Mouse (Mus musculus) gastrocnemius, postnatal 36 days (tissue): ENCODE measurements around the gene Dcaf1. TPM values are rescaled to one million over a fixed set of nuclear protein-coding genes. Genes with fewer than 3 reads are reported as not detected.

Experiments used
- DNase-seq, 2 experiments: peaks; one replicate each; pipeline ENCODE4 v3.0.0; 2022
- intact Hi-C: fragments of 180-260 bp; cut with DNase I; formaldehyde crosslinking; loops from one replicate; pipeline ENCODE4 v1.15.1; 2025
- long read RNA-seq, 2 experiments: library from polyadenylated mRNA; stranded (forward); transcript quantifications; one replicate each; pipeline ENCODE4 v2.0.0; 2021
- total RNA-seq, 2 experiments: library from RNA; stranded (reverse); gene quantifications; 2 replicates each; pipeline ENCODE4 v1.2.3; 2021

Gene Dcaf1
- total RNA-seq = 10 to 100 TPM; 12.2 to 12.7 TPM
- long read RNA-seq, experiment 1, partial matches to known transcripts = 1 of 2 reads
- long read RNA-seq, experiment 1, other reads (novel, unspliced or antisense) = 1 of 2 reads
- long read RNA-seq, experiment 2, partial matches to known transcripts = 4 of 7 reads
- long read RNA-seq, experiment 2, other reads (novel, unspliced or antisense) = 3 of 7 reads

DNA sequence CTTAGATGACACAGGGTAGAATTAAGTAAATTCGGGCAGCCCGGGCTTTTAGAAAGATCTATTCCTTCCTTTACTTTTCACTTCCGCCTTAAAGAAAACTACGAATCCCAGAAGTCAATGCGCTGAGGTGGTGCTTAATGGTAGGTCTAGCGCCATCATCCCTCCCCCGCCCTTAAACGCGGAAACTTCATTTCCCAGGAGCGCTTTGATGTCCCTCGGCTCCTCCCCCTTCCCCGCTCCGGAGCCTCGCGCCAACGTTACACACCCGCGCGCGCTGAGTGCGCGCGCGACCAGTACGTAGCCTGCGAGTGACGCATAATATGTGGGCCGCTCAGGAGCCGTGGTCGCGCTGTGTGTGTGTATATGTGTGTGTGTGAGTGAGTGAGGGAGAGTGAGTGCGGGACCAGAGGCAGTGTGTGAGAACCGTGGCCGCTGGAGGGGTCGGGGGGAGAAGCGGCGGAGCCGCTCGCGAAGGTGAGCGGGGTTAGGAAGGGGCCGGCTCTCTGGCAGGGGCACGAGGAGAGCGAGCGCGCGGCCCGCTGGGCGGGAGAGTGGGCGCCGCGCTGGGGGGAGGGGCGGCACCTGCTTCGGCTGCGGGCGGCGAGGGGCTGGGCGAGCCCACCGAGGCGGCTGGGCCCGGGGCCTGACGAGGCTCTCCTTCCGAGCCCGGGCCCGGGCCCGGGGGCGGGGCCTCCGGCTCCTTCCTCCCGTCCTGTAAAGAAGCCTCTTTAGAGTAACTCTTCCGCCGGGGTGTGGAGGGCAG is at the start of gene Dcaf1:
Dcaf1 (plus strand) TSS at position 257 of the 763 bp plus-strand sequence.
- DNase-seq = peak; percentile 67 to 87
- intact Hi-C loops = loop anchor here (2.0 kb wide), 1 partner anchor 65 kb away; the partner anchor contains the start of gene Rbm15b

GRCm38 (mm10) chr9:106776116-106776515 is 45.6 kb upstream of the Dcaf1 start:
- intact Hi-C loops = no loop called here

DNA sequence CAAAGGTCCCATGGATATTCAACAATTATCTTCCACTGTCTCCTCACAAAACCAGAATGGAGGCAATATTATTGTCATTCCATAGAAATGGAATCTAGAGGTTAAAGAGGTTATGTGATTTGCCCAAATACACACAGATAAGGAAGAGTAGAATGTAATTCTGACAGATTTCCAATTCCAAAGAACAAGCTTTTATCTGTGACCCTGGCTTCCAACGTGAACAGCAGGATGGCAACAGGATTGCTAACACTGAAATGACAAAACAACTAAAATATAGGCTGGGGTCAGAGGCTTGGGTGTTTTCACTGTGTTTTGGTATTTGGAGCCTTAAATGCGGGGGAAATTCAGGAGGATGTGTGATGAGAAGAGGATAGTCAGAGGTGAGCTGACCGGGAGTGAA is 44.3 kb upstream of the Dcaf1 start:
- intact Hi-C loops = no loop called here

More at GRCm38 (mm10) chr9:106776116-106776515, 45.6 kb upstream of the Dcaf1 start:
- DNase-seq = no peak

DNA sequence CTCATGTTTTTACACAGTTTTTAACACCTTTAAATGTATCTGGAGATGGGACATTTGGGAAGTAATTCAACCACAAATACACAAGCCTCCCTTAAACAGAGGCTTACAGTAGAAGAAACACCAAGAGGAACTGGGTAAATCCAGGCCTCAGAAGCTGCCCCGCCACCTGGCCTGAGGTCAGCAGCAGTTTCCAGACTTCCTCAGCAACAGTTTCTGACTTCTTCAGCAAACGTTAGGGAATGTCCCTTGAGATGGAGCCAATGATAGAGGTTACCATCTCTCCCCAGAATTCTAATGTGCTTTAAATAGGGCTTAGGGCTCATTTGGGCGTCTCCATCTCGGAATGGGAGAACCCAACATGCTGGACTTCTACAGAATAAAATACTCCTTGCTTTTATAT is 43.4 kb upstream of the Dcaf1 start:
- no peak for DNase-seq
- intact Hi-C loops = no loop called here

More for the DNA sequence above, 44.3 kb upstream of the Dcaf1 start:
- no peak for DNase-seq

DNA sequence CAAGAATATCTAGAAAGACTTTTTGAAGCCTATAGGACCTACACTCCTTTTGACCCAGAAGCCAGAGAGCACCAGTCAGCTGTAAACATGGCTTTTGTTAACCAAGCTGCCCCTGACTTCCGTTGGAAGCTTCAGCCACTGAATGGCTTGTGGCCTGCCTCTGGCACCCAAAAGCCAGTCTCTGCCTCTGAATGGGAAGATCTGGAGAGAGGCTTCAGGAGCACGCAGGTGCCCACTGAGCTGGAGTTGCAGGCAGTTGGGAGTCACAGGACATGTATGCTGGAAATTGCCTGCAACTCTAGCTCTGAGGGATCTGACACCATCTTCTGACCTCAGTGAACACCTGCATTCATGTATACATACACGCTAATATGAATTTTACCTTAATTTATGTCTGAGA is 41.6 kb upstream of the Dcaf1 start:
- intact Hi-C loops = no loop called here
- no peak for DNase-seq

DNA sequence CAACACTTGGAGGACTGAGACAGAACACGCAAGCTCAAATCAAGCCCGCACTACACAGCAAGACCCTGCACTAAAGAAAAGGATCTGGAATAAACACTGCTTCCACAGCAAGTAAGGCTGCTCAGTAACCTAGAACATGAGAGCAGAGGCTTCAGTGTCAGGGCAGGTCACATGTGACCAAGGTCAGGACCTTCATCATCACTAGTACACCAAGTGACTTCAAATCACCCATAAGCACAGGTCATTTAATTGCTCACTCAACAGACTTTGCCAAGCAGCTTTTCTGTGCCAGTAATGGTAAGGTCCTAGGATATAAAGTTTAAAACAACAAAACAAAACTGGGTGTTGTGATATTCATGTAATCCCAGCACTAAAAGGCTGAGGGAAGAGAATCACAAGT is 38.1 kb upstream of the Dcaf1 start:
- DNase-seq = no peak
- intact Hi-C loops = no loop called here

DNA sequence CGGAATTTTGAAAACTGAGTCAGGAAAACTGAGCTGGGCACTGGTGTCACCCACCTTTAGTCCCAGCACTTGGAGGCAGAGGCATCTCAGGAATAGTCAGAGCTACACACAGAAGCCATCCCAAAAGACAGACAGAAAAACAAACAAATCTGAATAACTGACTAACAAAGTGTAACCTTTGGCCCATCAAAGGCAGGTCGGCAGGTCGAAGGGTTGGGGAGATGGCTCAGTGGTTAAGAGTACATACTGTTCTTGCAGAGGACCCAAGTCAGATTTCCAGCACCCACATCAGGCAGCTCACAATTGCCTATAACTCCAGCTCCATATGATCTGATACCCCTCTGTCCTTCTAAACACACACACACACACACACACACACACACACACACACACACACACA is 36.5 kb upstream of the Dcaf1 start:
- intact Hi-C loops = no loop called here
- DNase-seq = no peak

DNA sequence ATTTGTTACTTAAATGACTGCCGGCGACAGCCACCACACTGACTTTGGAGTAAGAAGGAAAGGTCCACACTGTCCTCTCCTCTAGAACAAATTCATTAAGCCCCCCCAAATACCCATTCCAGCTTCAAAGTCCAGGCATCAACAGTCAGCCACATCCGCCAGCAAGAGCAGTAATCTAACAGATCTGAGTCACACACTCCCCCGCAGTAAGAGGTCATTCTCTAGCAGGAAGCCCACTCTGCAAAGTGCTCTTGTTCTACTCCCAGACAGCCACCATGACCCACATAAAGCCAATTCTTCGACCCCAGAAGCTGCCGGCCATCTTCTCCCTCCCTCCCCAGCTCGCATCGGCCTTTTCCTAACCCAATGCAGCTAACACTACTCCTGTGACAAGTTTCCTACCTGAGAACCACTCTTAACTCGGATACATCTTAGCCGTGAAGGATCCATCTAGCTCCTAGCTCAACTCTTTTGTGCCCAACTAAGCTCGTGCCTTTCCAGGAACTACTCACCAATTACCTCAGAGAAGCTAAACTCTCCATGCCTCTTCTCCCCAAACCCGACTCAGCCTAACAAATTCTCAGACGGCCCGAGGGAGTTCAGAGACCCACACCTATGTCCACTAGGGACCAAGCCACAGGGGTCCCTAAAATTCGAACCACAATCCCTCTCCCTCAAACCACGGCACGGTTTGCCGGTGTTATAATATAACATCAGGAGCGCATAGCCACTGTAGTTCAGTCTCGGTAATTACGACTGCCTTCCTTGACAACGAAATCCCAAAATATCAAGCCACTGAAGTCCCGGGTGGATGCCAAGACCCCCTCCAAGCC is 33.5 kb upstream of the Dcaf1 start:
- DNase-seq = no peak
- intact Hi-C loops = no loop called here

DNA sequence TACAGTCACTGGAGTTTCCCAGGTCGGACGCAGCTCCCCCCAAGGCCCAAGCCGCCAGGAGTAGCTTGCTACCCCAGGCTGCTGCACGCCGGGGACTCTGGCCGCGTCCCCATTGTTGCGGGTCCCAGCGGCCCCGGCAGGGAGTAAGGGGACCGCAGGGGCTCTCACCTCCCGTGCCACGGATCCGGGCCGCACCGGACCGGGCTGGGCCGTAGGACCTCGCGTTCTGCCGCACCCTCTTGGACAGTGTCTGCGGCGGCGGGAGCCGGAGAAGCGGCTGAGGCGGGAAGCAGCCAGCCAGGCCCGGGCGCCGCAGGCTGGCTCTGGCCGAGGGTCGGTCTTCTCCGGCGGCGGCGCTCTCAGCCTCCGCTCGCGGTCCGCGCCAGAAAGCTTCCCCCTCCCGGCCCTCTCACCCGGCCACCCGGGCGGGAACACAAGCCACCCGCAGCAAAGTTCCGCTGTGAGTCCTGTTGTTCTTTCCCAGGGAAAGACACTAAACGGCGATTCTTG is 32.8 kb upstream of the Dcaf1 start, which contains the start of gene Rad54l2:
Rad54l2 (minus strand) TSS at position 383 of the 510 bp plus-strand sequence.
- peak; percentile 77 to 87 for DNase-seq
- intact Hi-C loops = no loop called here

DNA sequence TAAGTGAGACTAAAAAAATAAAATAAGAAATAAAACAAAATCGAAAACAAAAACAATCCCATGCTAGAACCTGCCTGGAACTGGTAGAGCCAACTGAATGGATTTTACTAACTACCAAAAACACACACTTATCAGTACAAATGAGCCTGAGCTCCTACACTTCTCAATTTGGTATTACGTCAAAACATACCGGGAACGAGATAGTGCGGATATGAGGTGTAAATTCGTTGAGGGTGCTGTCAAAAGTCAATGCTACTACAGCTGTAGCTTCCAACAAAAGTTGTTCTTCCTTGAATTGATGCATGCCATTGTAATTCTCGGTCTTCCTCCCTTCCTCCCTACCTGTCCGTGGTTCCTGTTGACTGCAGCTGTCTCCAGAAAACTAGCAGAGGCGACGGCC is 32.3 kb upstream of the Dcaf1 start:
- intact Hi-C loops = no loop called here
- no peak for DNase-seq

DNA sequence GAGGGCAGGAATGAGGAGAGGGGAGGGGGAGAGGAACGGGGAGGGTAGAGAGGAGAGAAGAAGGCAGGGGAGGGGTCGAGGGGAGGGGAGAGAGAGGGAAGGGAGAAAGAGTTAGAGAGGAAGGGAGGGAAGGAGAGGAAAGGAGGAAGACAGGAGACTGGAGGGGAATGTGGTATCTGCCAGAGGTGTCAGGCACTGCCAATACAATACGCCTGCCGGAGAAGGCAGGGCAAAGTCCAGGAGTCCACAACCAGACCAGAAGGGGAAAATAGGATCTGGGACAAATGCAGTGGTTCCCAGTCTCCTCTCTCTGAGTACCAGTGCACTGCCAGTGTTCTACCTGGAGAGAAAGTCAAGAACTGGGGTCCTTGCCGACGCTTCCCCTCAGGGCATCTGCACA is 30.8 kb upstream of the Dcaf1 start:
- no peak for DNase-seq
- intact Hi-C loops = no loop called here

DNA sequence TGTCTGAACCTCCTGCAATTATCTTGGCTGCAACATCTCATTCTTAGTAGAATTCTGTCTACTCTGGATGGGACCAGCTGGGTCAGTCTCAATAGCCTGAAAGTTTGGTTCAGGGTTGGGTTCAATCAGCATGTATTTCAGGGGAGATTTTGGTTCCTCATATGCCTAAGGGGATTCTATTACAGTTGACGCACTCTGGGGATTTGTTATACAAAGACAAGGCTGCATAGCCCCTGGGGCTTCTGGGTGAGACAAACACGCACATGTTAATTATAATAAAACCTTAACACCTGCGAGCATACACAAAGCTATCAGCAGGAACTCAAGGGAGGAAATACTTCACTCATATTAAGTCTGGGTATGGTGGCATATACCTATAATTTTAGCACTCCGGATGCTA is 15.2 kb upstream of the Dcaf1 start:
- no peak for DNase-seq
- intact Hi-C loops = no loop called here

DNA sequence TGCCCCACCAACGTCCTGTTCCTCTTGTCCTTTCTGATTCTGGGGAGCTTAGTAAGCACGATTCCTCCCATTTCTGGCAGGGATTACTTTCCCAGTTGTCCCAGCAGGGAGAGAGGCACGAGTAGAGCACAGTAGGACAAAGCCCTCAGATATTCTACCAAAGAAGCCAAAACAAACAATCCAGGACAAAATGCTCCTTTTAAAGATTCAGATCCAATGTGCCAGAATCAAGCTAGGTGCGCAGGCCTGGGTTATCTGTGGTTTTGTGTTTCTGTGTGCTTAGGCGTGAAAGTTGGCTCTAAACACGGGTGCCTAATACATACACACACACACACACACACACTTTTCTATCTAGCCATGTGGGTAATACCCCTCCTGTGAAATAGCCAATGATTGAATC is 3.5 kb upstream of the Dcaf1 start:
- intact Hi-C loops = loop anchor here (2.0 kb wide), 1 partner anchor 143 kb away; no protein-coding TSS in a partner anchor
- no peak for DNase-seq

GRCm38 (mm10) chr9:106819201-106819600 is 2.5 kb upstream of the Dcaf1 start:
- intact Hi-C loops = loop anchor here (2.0 kb wide), 1 partner anchor 144 kb away; no protein-coding TSS in a partner anchor
- DNase-seq = no peak

GRCm38 (mm10) chr9:106821050-106821617 is 540 bp upstream of the Dcaf1 start:
- DNase-seq = no peak
- intact Hi-C loops = no loop called here

- peak; percentile 62 to 71 for DNase-seq
- intact Hi-C loops = loop anchor here (2.0 kb wide), 1 partner anchor 64 kb away; the partner anchor contains the start of gene Rbm15b
Measured at GRCm38 (mm10) chr9:106822381-106823104, 869 bp downstream of the Dcaf1 start.

GRCm38 (mm10) chr9:106840569-106840968 is 18.9 kb downstream of the Dcaf1 start:
- intact Hi-C loops = no loop called here
- DNase-seq = no peak

GRCm38 (mm10) chr9:106842800-106843199 is 21.1 kb downstream of the Dcaf1 start:
- intact Hi-C loops = no loop called here
- DNase-seq = no peak

GRCm38 (mm10) chr9:106856664-106857063 is 35.0 kb downstream of the Dcaf1 start:
- no peak for DNase-seq
- intact Hi-C loops = no loop called here

DNA sequence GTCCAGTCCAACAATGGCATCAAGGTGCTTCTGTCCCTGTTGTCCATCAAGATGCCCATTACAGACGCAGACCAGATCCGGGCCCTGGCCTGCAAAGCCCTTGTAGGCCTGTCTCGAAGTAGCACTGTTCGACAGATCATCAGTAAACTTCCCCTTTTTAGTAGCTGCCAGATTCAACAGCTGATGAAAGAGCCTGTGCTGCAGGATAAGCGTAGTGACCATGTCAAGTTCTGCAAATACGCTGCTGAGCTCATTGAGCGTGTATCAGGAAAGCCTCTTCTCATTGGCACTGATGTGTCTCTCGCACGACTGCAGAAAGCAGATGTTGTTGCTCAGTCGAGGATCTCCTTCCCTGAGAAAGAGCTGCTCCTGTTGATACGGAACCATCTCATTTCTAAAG is 36.4 kb downstream of the Dcaf1 start:
- intact Hi-C loops = no loop called here
- no peak for DNase-seq
